Mouse (Mus musculus) kidney, embryonic 14.5 days (tissue): ENCODE data around the gene Ccdc103. TPM values are rescaled to one million over a fixed set of nuclear protein-coding genes. Genes with fewer than 3 reads are reported as not detected.

Experiments used
- ATAC-seq: fragments of 200-750 bp; cut with Nextera tagmentation; 2 replicates; pipeline ENCODE4 v1.8.0; 2017; ENCODE audit warnings: moderate number of reproducible peaks, mild to moderate bottlenecking, moderate TSS enrichment, moderate library complexity; ENCODE audit not compliant: low FRiP score, low TSS enrichment
- H3K27ac ChIP-seq: fragments of 300-500 bp; sonication (generic); 2 replicates; pipeline ENCODE4 v1.5.1; 2014; ENCODE audit warnings: low read depth, mild to moderate bottlenecking, low read length, moderate library complexity, mixed read lengths
- H3K27me3 ChIP-seq: fragments of 300-500 bp; sonication (generic); 2 replicates; pipeline ENCODE4 v1.6.1; 2014; ENCODE audit warnings: mild to moderate bottlenecking, low read length; ENCODE audit not compliant: control insufficient read depth, insufficient read depth
- H3K36me3 ChIP-seq: fragments of 300-500 bp; sonication (generic); 2 replicates; pipeline ENCODE4 v1.6.1; 2014; ENCODE audit warnings: low read length, mixed read lengths; ENCODE audit not compliant: control insufficient read depth, insufficient read depth
- H3K4me1 ChIP-seq: fragments of 300-500 bp; sonication (generic); 2 replicates; pipeline ENCODE4 v1.6.1; 2014; ENCODE audit warnings: low read length, mixed read lengths; ENCODE audit not compliant: control insufficient read depth, insufficient read depth
- H3K4me2 ChIP-seq: fragments of 300-500 bp; sonication (generic); replicated peaks from 2 replicates; pipeline ENCODE4 v1.6.1; 2014; ENCODE audit warnings: low read depth, mild to moderate bottlenecking, low read length
- H3K4me3 ChIP-seq: fragments of 300-500 bp; sonication (generic); 2 replicates; pipeline ENCODE4 v1.5.1; 2014; ENCODE audit warnings: mild to moderate bottlenecking, low read length
- H3K9ac ChIP-seq: fragments of 300-500 bp; sonication (generic); 2 replicates; pipeline ENCODE4 v1.6.1; 2014; ENCODE audit warnings: low read depth, mild to moderate bottlenecking, low read length, moderate library complexity
- H3K9me3 ChIP-seq: fragments of 300-500 bp; sonication (generic); 2 replicates; pipeline ENCODE4 v1.6.1; 2016; ENCODE audit warnings: low read length; ENCODE audit not compliant: control insufficient read depth
- WGBS: fragments of 180-500 bp; shearing (Covaris S2); extraction: QIAGEN DNeasy Blood & Tissue Kit; methylation state at CpG from one replicate; pipeline ENCODE4 v1.1.7; 2014; 5-methylcytosine and 5-hydroxymethylcytosine counted together
- polyA plus RNA-seq: library from polyadenylated mRNA; unstranded; fragments of >200 nt; fragmentation: Nextera tagmentation; extraction: Ambion mirVana; gene quantifications from 2 replicates; pipeline ENCODE4 v1.2.1, GENCODE M21; 2014

Gene Ccdc103
- polyA plus RNA-seq, 1 experiment from 2014 or later = 1.1 TPM

GRCm38 (mm10) chr11:102851883-102852282 is 29.1 kb upstream of the Ccdc103 start:
- Histone ChIP-seq H3K9ac (no peak overlapping the region), H3K4me3 (no peak overlapping the region), H3K9me3 (no peaks in the 10 kb centered on the region), H3K36me3 (peaks cover 96% of the 10 kb centered on the region), H3K27me3 (no peaks in the 10 kb centered on the region), H3K4me2 (no peak overlapping the region), H3K27ac (no peak overlapping the region), H3K4me1 (no peaks in the 10 kb centered on the region)
- WGBS = 61% methylated on average over 5 of the region's 5 CpGs
- peak; percentile 85; the same call in 1 of the 2 replicates for ATAC-seq

GRCm38 (mm10) chr11:102853760-102854159 is 27.2 kb upstream of the Ccdc103 start:
- Histone ChIP-seq H3K4me1 (no peaks in the 10 kb centered on the region), H3K9ac (no peak overlapping the region), H3K27me3 (no peaks in the 10 kb centered on the region), H3K27ac (no peak overlapping the region), H3K9me3 (no peaks in the 10 kb centered on the region), H3K4me3 (no peak overlapping the region), H3K4me2 (no peak overlapping the region), H3K36me3 (peaks cover 96% of the 10 kb centered on the region)
- ATAC-seq = no peak

GRCm38 (mm10) chr11:102855941-102856340 is 25.1 kb upstream of the Ccdc103 start:
- WGBS = 84% methylated on average over 6 of the region's 6 CpGs
- no peak overlapping the region for H3K27ac ChIP-seq
- H3K9me3 ChIP-seq = no peaks in the 10 kb centered on the region
- no peak for ATAC-seq
- H3K9ac ChIP-seq = no peak overlapping the region
- peaks cover 97% of the 10 kb centered on the region for H3K36me3 ChIP-seq
- no peaks in the 10 kb centered on the region for H3K27me3 ChIP-seq
- no peak overlapping the region for H3K4me3 ChIP-seq
- no peaks in the 10 kb centered on the region for H3K4me1 ChIP-seq
- no peak overlapping the region for H3K4me2 ChIP-seq

- Histone ChIP-seq H3K9me3 (no peaks in the 10 kb centered on the region), H3K27me3 (no peaks in the 10 kb centered on the region), H3K4me2 (no peak overlapping the region), H3K4me1 (no peaks in the 10 kb centered on the region), H3K9ac (no peak overlapping the region), H3K36me3 (peaks cover 97% of the 10 kb centered on the region), H3K4me3 (no peak overlapping the region), H3K27ac (no peak overlapping the region)
- no peak for ATAC-seq
- WGBS = 83% methylated on average over 11 of the region's 11 CpGs
Observed at GRCm38 (mm10) chr11:102858951-102859350, 22.1 kb upstream of the Ccdc103 start.

- WGBS = 87% methylated on average over 8 of the region's 8 CpGs
- no peaks in the 10 kb centered on the region for H3K27me3 ChIP-seq
- no peak for ATAC-seq
- H3K9me3 ChIP-seq = no peaks in the 10 kb centered on the region
- no peak overlapping the region for H3K9ac ChIP-seq
- H3K27ac ChIP-seq = no peak overlapping the region
- no peak overlapping the region for H3K4me2 ChIP-seq
- H3K4me1 ChIP-seq = no peaks in the 10 kb centered on the region
- H3K4me3 ChIP-seq = no peak overlapping the region
- H3K36me3 ChIP-seq = peaks cover 95% of the 10 kb centered on the region
Observed at GRCm38 (mm10) chr11:102859933-102860332, 21.1 kb upstream of the Ccdc103 start.

GRCm38 (mm10) chr11:102864272-102864671 is 16.7 kb upstream of the Ccdc103 start:
- H3K27me3 ChIP-seq = no peaks in the 10 kb centered on the region
- no peak overlapping the region for H3K9ac ChIP-seq
- H3K4me2 ChIP-seq = no peak overlapping the region
- peaks cover 93% of the 10 kb centered on the region for H3K36me3 ChIP-seq
- no peak overlapping the region for H3K27ac ChIP-seq
- no peak for ATAC-seq
- no peaks in the 10 kb centered on the region for H3K9me3 ChIP-seq
- no peaks in the 10 kb centered on the region for H3K4me1 ChIP-seq
- H3K4me3 ChIP-seq = no peak overlapping the region
- WGBS = 41% methylated on average over 4 of the region's 4 CpGs

- Histone ChIP-seq H3K9ac (no peak overlapping the region), H3K36me3 (peaks cover 66% of the 10 kb centered on the region), H3K4me3 (no peak overlapping the region), H3K4me1 (peaks cover 9% of the 10 kb centered on the region), H3K27me3 (no peaks in the 10 kb centered on the region), H3K9me3 (no peaks in the 10 kb centered on the region), H3K4me2 (no peak overlapping the region), H3K27ac (no peak overlapping the region)
- ATAC-seq = no peak
- 89% methylated on average over 7 of the region's 7 CpGs for WGBS
Observed at GRCm38 (mm10) chr11:102874801-102875334, 6.1 kb upstream of the Ccdc103 start.

GRCm38 (mm10) chr11:102879558-102879957 is 1.4 kb upstream of the Ccdc103 start:
- H3K4me3 ChIP-seq = peak overlapping the region; percentile 73

GRCm38 (mm10) chr11:102881314-102882198 is 552 bp downstream of the Ccdc103 start:
- Histone ChIP-seq H3K36me3 (peaks cover 14% of the 10 kb centered on the region), H3K4me3 (peak overlapping the region; percentile 73), H3K27ac (no peak overlapping the region), H3K27me3 (no peaks in the 10 kb centered on the region), H3K9ac (peak overlapping the region; percentile 75), H3K4me2 (peak overlapping the region; percentile 61), H3K9me3 (no peaks in the 10 kb centered on the region), H3K4me1 (peaks cover 15% of the 10 kb centered on the region)
- WGBS = 19% methylated on average over 13 of the region's 13 CpGs
- ATAC-seq = peak; percentile 24

More at GRCm38 (mm10) chr11:102879558-102879957, 1.4 kb upstream of the Ccdc103 start:
- Histone ChIP-seq H3K36me3 (peaks cover 33% of the 10 kb centered on the region), H3K9me3 (no peaks in the 10 kb centered on the region), H3K4me2 (peak overlapping the region; percentile 61), H3K27me3 (no peaks in the 10 kb centered on the region), H3K9ac (peak overlapping the region; percentile 75; the same call in 1 of the 2 replicates), H3K4me1 (peaks cover 15% of the 10 kb centered on the region), H3K27ac (no peak overlapping the region)
- 52% methylated on average over 2 of the region's 2 CpGs for WGBS
- no peak for ATAC-seq
